Mouse (Mus musculus) embryonic facial prominence, embryonic 10.5 days (tissue): ENCODE results near the gene Ank3. TPM values are rescaled to one million over a fixed set of nuclear protein-coding genes. Genes with fewer than 3 reads are reported as not detected.

Experiments
- DNase-seq: peaks from one replicate; pipeline ENCODE4 v3.0.0-alpha.2; 2017; ENCODE audit warnings: low spot score
- H3K27ac ChIP-seq: fragments of 300-500 bp; sonication (generic); replicated peaks from 2 replicates; pipeline ENCODE4 v1.5.1; 2016; ENCODE audit warnings: mild to moderate bottlenecking
- H3K27me3 ChIP-seq: fragments of 300-500 bp; sonication (generic); replicated peaks from 2 replicates; pipeline ENCODE4 v1.6.1; 2016; ENCODE audit warnings: low read depth, mild to moderate bottlenecking; ENCODE audit not compliant: poor library complexity, severe bottlenecking
- H3K36me3 ChIP-seq: fragments of 300-500 bp; sonication (generic); replicated peaks from 2 replicates; pipeline ENCODE4 v1.6.1; 2016; ENCODE audit warnings: mild to moderate bottlenecking, moderate library complexity
- H3K4me1 ChIP-seq: fragments of 300-500 bp; sonication (generic); 2 replicates; pipeline ENCODE4 v1.6.1; 2016
- H3K4me3 ChIP-seq: fragments of 300-500 bp; sonication (generic); 2 replicates; pipeline ENCODE4 v1.5.1; 2016; ENCODE audit warnings: mild to moderate bottlenecking, moderate library complexity
- H3K9me3 ChIP-seq: fragments of 300-500 bp; sonication (generic); 2 replicates; pipeline ENCODE4 v1.6.1; 2016; ENCODE audit warnings: mild to moderate bottlenecking
- WGBS: fragments of 180-500 bp; shearing (Covaris S2); methylation state at CpG from one replicate; pipeline ENCODE4 v1.1.7; 2016; 5-methylcytosine and 5-hydroxymethylcytosine counted together
- polyA plus RNA-seq: library from polyadenylated mRNA; unstranded; fragments of >200 nt; fragmentation: Nextera tagmentation; extraction: Ambion mirVana; gene quantifications from 2 replicates; pipeline ENCODE4 v1.2.1, GENCODE M21; 2016

Gene Ank3
- polyA plus RNA-seq, 1 experiment from 2014 or later, result 36.9 TPM

GRCm38 (mm10) chr10:70018691-70019090, 620.1 kb downstream of the Ank3 start:
- H3K4me1 ChIP-seq, result no peaks in the 10 kb centered on the region
- no peak overlapping the region for H3K27ac ChIP-seq
- DNase-seq, result no peak
- no peak overlapping the region for H3K4me3 ChIP-seq
- H3K36me3 ChIP-seq, result peaks cover 57% of the 10 kb centered on the region
- WGBS, result 92% methylated on average over 2 of the region's 2 CpGs
- H3K9me3 ChIP-seq, result no peaks in the 10 kb centered on the region
- H3K27me3 ChIP-seq, result no peaks in the 10 kb centered on the region

GRCm38 (mm10) chr10:70021667-70022066, 623.1 kb downstream of the Ank3 start:
- H3K4me3 ChIP-seq, result no peak overlapping the region
- peaks cover 34% of the 10 kb centered on the region for H3K36me3 ChIP-seq
- no peak overlapping the region for H3K27ac ChIP-seq
- WGBS, result 88% methylated on average over 10 of the region's 10 CpGs
- H3K9me3 ChIP-seq, result no peaks in the 10 kb centered on the region
- no peaks in the 10 kb centered on the region for H3K4me1 ChIP-seq
- peak; percentile 16 for DNase-seq
- H3K27me3 ChIP-seq, result no peaks in the 10 kb centered on the region

- Histone ChIP-seq H3K27ac (no peak overlapping the region), H3K9me3 (no peaks in the 10 kb centered on the region), H3K27me3 (no peaks in the 10 kb centered on the region), H3K4me3 (no peak overlapping the region), H3K36me3 (peaks cover 31% of the 10 kb centered on the region), H3K4me1 (no peaks in the 10 kb centered on the region)
- DNase-seq, result no peak
- 57% methylated on average over 5 of the region's 5 CpGs for WGBS
Observed at GRCm38 (mm10) chr10:70022596-70022995, 624.0 kb downstream of the Ank3 start.

GRCm38 (mm10) chr10:70023861-70024260, 625.3 kb downstream of the Ank3 start:
- Histone ChIP-seq H3K4me1 (no peaks in the 10 kb centered on the region), H3K36me3 (peaks cover 20% of the 10 kb centered on the region), H3K9me3 (no peaks in the 10 kb centered on the region), H3K27ac (no peak overlapping the region), H3K4me3 (no peak overlapping the region), H3K27me3 (no peaks in the 10 kb centered on the region)
- 88% methylated on average over 11 of the region's 11 CpGs for WGBS
- no peak for DNase-seq

- 95% methylated on average over 8 of the region's 8 CpGs for WGBS
- H3K27me3 ChIP-seq, result no peaks in the 10 kb centered on the region
- no peak overlapping the region for H3K4me3 ChIP-seq
- no peaks in the 10 kb centered on the region for H3K9me3 ChIP-seq
- DNase-seq, result no peak
- no peaks in the 10 kb centered on the region for H3K4me1 ChIP-seq
- H3K27ac ChIP-seq, result no peak overlapping the region
- no peaks in the 10 kb centered on the region for H3K36me3 ChIP-seq
Observed at GRCm38 (mm10) chr10:70031942-70032341, 633.4 kb downstream of the Ank3 start.

GRCm38 (mm10) chr10:70032982-70033381, 634.4 kb downstream of the Ank3 start:
- no peaks in the 10 kb centered on the region for H3K27me3 ChIP-seq
- H3K9me3 ChIP-seq, result no peaks in the 10 kb centered on the region
- 88% methylated on average over 9 of the region's 9 CpGs for WGBS
- H3K4me3 ChIP-seq, result no peak overlapping the region
- no peaks in the 10 kb centered on the region for H3K4me1 ChIP-seq
- H3K27ac ChIP-seq, result no peak overlapping the region
- no peak for DNase-seq
- no peaks in the 10 kb centered on the region for H3K36me3 ChIP-seq

GRCm38 (mm10) chr10:70033856-70034255, 635.3 kb downstream of the Ank3 start:
- no peaks in the 10 kb centered on the region for H3K36me3 ChIP-seq
- no peaks in the 10 kb centered on the region for H3K9me3 ChIP-seq
- DNase-seq, result no peak
- no peak overlapping the region for H3K27ac ChIP-seq
- H3K27me3 ChIP-seq, result no peaks in the 10 kb centered on the region
- 84% methylated on average over 3 of the region's 3 CpGs for WGBS
- H3K4me1 ChIP-seq, result no peaks in the 10 kb centered on the region
- no peak overlapping the region for H3K4me3 ChIP-seq

GRCm38 (mm10) chr10:70039871-70040291, 641.3 kb downstream of the Ank3 start:
- H3K4me3 ChIP-seq, result no peak overlapping the region
- H3K9me3 ChIP-seq, result no peaks in the 10 kb centered on the region
- H3K4me1 ChIP-seq, result no peaks in the 10 kb centered on the region
- no peaks in the 10 kb centered on the region for H3K27me3 ChIP-seq
- no peak for DNase-seq
- no peaks in the 10 kb centered on the region for H3K36me3 ChIP-seq
- no peak overlapping the region for H3K27ac ChIP-seq
- 79% methylated on average over 17 of the region's 17 CpGs for WGBS

- Histone ChIP-seq H3K9me3 (no peaks in the 10 kb centered on the region), H3K27ac (no peak overlapping the region), H3K27me3 (no peaks in the 10 kb centered on the region)
Observed at GRCm38 (mm10) chr10:70041562-70041961, 643.0 kb downstream of the Ank3 start.

GRCm38 (mm10) chr10:70045722-70046121, 647.1 kb downstream of the Ank3 start:
- no peaks in the 10 kb centered on the region for H3K36me3 ChIP-seq
- no peak overlapping the region for H3K4me3 ChIP-seq
- H3K27ac ChIP-seq, result no peak overlapping the region
- H3K27me3 ChIP-seq, result no peaks in the 10 kb centered on the region
- no peak for DNase-seq
- whole genome bisulfite sequencing, result 79% methylated on average over 2 of the region's 2 CpGs
- no peaks in the 10 kb centered on the region for H3K9me3 ChIP-seq
- no peaks in the 10 kb centered on the region for H3K4me1 ChIP-seq

More at GRCm38 (mm10) chr10:70041562-70041961, 643.0 kb downstream of the Ank3 start:
- DNase-seq, result no peak
- Histone ChIP-seq H3K4me1 (no peaks in the 10 kb centered on the region), H3K4me3 (no peak overlapping the region), H3K36me3 (no peaks in the 10 kb centered on the region)

GRCm38 (mm10) chr10:70049771-70050170, 651.2 kb downstream of the Ank3 start:
- H3K27me3 ChIP-seq, result no peaks in the 10 kb centered on the region
- H3K27ac ChIP-seq, result no peak overlapping the region
- WGBS, result 86% methylated on average over 7 of the region's 7 CpGs
- no peak overlapping the region for H3K4me3 ChIP-seq
- H3K4me1 ChIP-seq, result no peaks in the 10 kb centered on the region
- H3K9me3 ChIP-seq, result peaks cover 8% of the 10 kb centered on the region
- DNase-seq, result no peak
- H3K36me3 ChIP-seq, result no peaks in the 10 kb centered on the region

- Histone ChIP-seq H3K4me1 (0 out of 2 replicates have a peak, but pooled peaks cover 2% of the 10 kb centered on the region), H3K27ac (no peak overlapping the region), H3K27me3 (no peaks in the 10 kb centered on the region), H3K36me3 (no peaks in the 10 kb centered on the region), H3K9me3 (peaks cover 8% of the 10 kb centered on the region), H3K4me3 (no peak overlapping the region)
- no peak for DNase-seq
- 86% methylated on average over 2 of the region's 2 CpGs for WGBS
Observed at GRCm38 (mm10) chr10:70055291-70055690, 656.7 kb downstream of the Ank3 start.

GRCm38 (mm10) chr10:70057064-70057463, 658.5 kb downstream of the Ank3 start:
- DNase-seq, result no peak
- Histone ChIP-seq H3K27ac (no peak overlapping the region), H3K9me3 (peaks cover 8% of the 10 kb centered on the region), H3K4me3 (no peak overlapping the region), H3K4me1 (0 out of 2 replicates have a peak, but pooled peaks cover 2% of the 10 kb centered on the region), H3K36me3 (no peaks in the 10 kb centered on the region), H3K27me3 (no peaks in the 10 kb centered on the region)
- 87% methylated on average over 3 of the region's 3 CpGs for WGBS
